Comparison of ENCODE assay signal across 10 mouse cellular contexts in the genomic region with DNA sequence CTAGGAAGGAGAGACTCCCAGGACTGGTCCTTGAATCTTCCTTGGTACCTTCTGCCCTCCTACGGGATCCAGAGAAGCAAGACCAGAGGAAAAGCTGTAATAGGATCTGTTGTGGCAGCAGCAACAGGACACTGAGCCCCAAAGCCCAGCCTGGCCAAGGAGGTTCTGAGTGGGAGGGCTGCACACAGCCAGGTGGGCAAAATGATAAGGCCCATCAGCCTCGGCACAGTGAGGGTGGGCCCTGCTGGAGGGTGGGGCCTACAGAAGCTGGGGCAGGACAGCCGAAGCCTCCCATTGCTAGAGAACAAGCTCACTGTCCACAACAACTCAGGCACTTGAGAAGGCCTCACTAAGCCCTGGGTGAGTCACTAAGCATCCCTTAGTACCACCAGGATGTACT. TPM values are rescaled to one million over a fixed set of nuclear protein-coding genes. Genes with fewer than 3 reads are reported as not detected.
A peak's percentile ranks its signal among the peaks of the same experiment; 100 is the strongest.
DNase-seq lines count a peak whose midpoint lies in the region; ATAC-seq and TF ChIP-seq lines count a peak whose summit lies in the region.
"Had no signal": no experiment of that assay in that cellular context is flagged by ENCODE, and none has a peak within 500 bp of the region (broad histone marks: within the 10 kb centered on the region; RNA-seq: fewer than 3 reads in every experiment).

No protein-coding gene starts in this region.

- peaks cover 36% of the 10 kb centered on the region for H3K4me1 ChIP-seq in forebrain, embryonic 10.5 days
- peaks cover 3% of the 10 kb centered on the region; the same call in 1 of the 2 replicates for H3K4me1 ChIP-seq in forebrain, postnatal 0 days (ENCODE audit: insufficient read depth)
- peaks cover 60% of the 10 kb centered on the region for H3K4me1 ChIP-seq in megakaryocyte, embryonic 14.5 days
- peaks cover 27% of the 10 kb centered on the region for H3K4me1 ChIP-seq in limb, embryonic 10.5 days

- intact Hi-C loops in left cerebral cortex, postnatal 36 days (cut with DNase I): no loop called here

- H3K36me3 ChIP-seq in forebrain, embryonic 10.5 days (replicated peaks): peaks cover 66% of the 10 kb centered on the region
- peaks cover 5% of the 10 kb centered on the region; the same call in 1 of the 2 replicates for H3K36me3 ChIP-seq in forebrain, postnatal 0 days (ENCODE audit: insufficient read depth)
- peaks cover 68% of the 10 kb centered on the region for H3K36me3 ChIP-seq in megakaryocyte, embryonic 14.5 days (replicated peaks; ENCODE audit: low read length)
- peaks cover 64% of the 10 kb centered on the region for H3K36me3 ChIP-seq in limb, embryonic 10.5 days

- H3K4me3 ChIP-seq in forebrain, embryonic 10.5 days: peak overlapping the region; percentile 88
- no peak overlapping the region for H3K4me3 ChIP-seq in forebrain, postnatal 0 days (ENCODE audit: low read depth, low read length)
- H3K4me3 ChIP-seq in megakaryocyte, embryonic 14.5 days (replicated peaks): peak overlapping the region; percentile 94
- peak overlapping the region; percentile 19 for H3K4me3 ChIP-seq in limb, embryonic 10.5 days

- H3K27ac ChIP-seq in forebrain, embryonic 10.5 days: peak overlapping the region; percentile 97
- no peak overlapping the region for H3K27ac ChIP-seq in forebrain, postnatal 0 days (ENCODE audit: low read depth, low read length)
- H3K27ac ChIP-seq in limb, embryonic 10.5 days: 0 out of 2 replicates have a peak overlapping the region, but pooled peaks have one; percentile 98

- DNase-seq in forebrain, embryonic 10.5 days (ENCODE audit: extremely low spot score, low spot score): no peak
- no peak for DNase-seq in forebrain, postnatal 0 days
- DNase-seq in limb, embryonic 10.5 days (ENCODE audit: low spot score): no peak
- peak; percentile 89 to 90 for DNase-seq in spleen, postnatal 4 days (ENCODE audit: low spot score in 2 of 2)
- DNase-seq in T-cell, adult 2 months (ENCODE audit: low spot score): no peak
- DNase-seq in left cerebral cortex, postnatal 36 days (ENCODE audit: low spot score in 2 of 2): no peak
- DNase-seq: kidney, adult 18-20 months had no signal

- no peaks in the 10 kb centered on the region for H3K27me3 ChIP-seq in forebrain, embryonic 10.5 days (ENCODE audit: poor library complexity, severe bottlenecking)
- no peaks in the 10 kb centered on the region for H3K27me3 ChIP-seq in forebrain, postnatal 0 days (ENCODE audit: insufficient read depth, low read length)
- H3K27me3 ChIP-seq in megakaryocyte, embryonic 14.5 days (replicated peaks): no peaks in the 10 kb centered on the region
- H3K27me3 ChIP-seq in limb, embryonic 10.5 days (ENCODE audit: low read depth, poor library complexity, severe bottlenecking): no peaks in the 10 kb centered on the region

- ATAC-seq in forebrain, postnatal 0 days: no peak
- no peak for ATAC-seq in megakaryocyte, adult 5-6 weeks (ENCODE audit: poor library complexity, severe bottlenecking)
- ATAC-seq: forebrain, embryonic 14.5 days had no signal

- no peaks in the 10 kb centered on the region for H3K9me3 ChIP-seq in forebrain, embryonic 10.5 days
- H3K9me3 ChIP-seq in forebrain, postnatal 0 days (ENCODE audit: low read length): no peaks in the 10 kb centered on the region
- H3K9me3 ChIP-seq in megakaryocyte, embryonic 14.5 days: no peaks in the 10 kb centered on the region
- no peaks in the 10 kb centered on the region for H3K9me3 ChIP-seq in limb, embryonic 10.5 days (replicated peaks)

- H3K9ac ChIP-seq in forebrain, postnatal 0 days: no peak overlapping the region

- WGBS in forebrain, embryonic 10.5 days: 81% methylated on average over 3 of the region's 3 CpGs
- WGBS in forebrain, postnatal 0 days: 79% methylated on average over 3 of the region's 3 CpGs
- 78% methylated on average over 3 of the region's 3 CpGs for WGBS in limb, embryonic 10.5 days

- H3K4me2 ChIP-seq in forebrain, postnatal 0 days (ENCODE audit: low read depth): no peak overlapping the region

- TF ChIP-seq CTCF in forebrain, postnatal 0 days (IDR thresholded peaks at IDR 0.05; ENCODE audit: low read depth): no peak

RNA-seq across cellular contexts. Expression of gene Hmbs, which starts 1.9 kb away (rescaled TPM):
- 196 and 210 TPM in 2 replicates for polyA plus RNA-seq in forebrain, embryonic 10.5 days (2016; fragmentation: Nextera tagmentation; extraction: Ambion mirVana)
- total RNA-seq in forebrain, postnatal 0 days (2014; rRNA removed): 38.1 and 38.6 TPM in 2 replicates
- 53.3 and 55.0 TPM in 2 replicates for polyA plus RNA-seq in forebrain, postnatal 0 days (2015; fragmentation: Nextera tagmentation; extraction: Ambion mirVana)
- 51.1 and 76.9 TPM in 2 replicates for polyA plus RNA-seq in megakaryocyte, embryonic 14.5 days (2012; ENCODE audit: insufficient read depth, low replicate concordance)
- 63.1 and 83.4 TPM in 2 replicates for total RNA-seq in megakaryocyte, adult 5-6 weeks (2015)
- 31.2 and 41.1 TPM in 2 replicates for total RNA-seq in megakaryocyte, adult 5-6 weeks (2017)
- 174 and 195 TPM in 2 replicates for polyA plus RNA-seq in limb, embryonic 10.5 days (2016; fragmentation: Nextera tagmentation; extraction: Ambion mirVana)
- 10 to 100 TPM; 17.9 to 18.0 TPM for total RNA-seq in left cerebral cortex, postnatal 36 days (2021)

RNA-seq across cellular contexts. Expression of gene H2afx, which starts 7.7 kb away (rescaled TPM):
- polyA plus RNA-seq in forebrain, embryonic 10.5 days (2016; fragmentation: Nextera tagmentation; extraction: Ambion mirVana): 524 and 528 TPM in 2 replicates
- total RNA-seq in forebrain, postnatal 0 days (2014; rRNA removed): 97.8 and 109 TPM in 2 replicates
- 143 and 149 TPM in 2 replicates for polyA plus RNA-seq in forebrain, postnatal 0 days (2015; fragmentation: Nextera tagmentation; extraction: Ambion mirVana)
- 416 and 1,650 TPM in 2 replicates for polyA plus RNA-seq in megakaryocyte, embryonic 14.5 days (2012; ENCODE audit: insufficient read depth, low replicate concordance)
- 136 and 144 TPM in 2 replicates for total RNA-seq in megakaryocyte, adult 5-6 weeks (2015)
- total RNA-seq in megakaryocyte, adult 5-6 weeks (2017): 239 and 262 TPM in 2 replicates
- 515 and 551 TPM in 2 replicates for polyA plus RNA-seq in limb, embryonic 10.5 days (2016; fragmentation: Nextera tagmentation; extraction: Ambion mirVana)
- total RNA-seq in left cerebral cortex, postnatal 36 days (2021): 10 to 100 TPM; 53.2 to 62.5 TPM

RNA-seq across cellular contexts. Expression of gene Dpagt1, which starts 16.4 kb away (rescaled TPM):
- polyA plus RNA-seq in forebrain, embryonic 10.5 days (2016; fragmentation: Nextera tagmentation; extraction: Ambion mirVana): 48.0 and 49.3 TPM in 2 replicates
- 17.7 and 18.3 TPM in 2 replicates for total RNA-seq in forebrain, postnatal 0 days (2014; rRNA removed)
- polyA plus RNA-seq in forebrain, postnatal 0 days (2015; fragmentation: Nextera tagmentation; extraction: Ambion mirVana): 30.1 and 30.6 TPM in 2 replicates
- 7.1 and 9.5 TPM in 2 replicates for polyA plus RNA-seq in megakaryocyte, embryonic 14.5 days (2012; ENCODE audit: insufficient read depth, low replicate concordance)
- 37.7 and 39.4 TPM in 2 replicates for total RNA-seq in megakaryocyte, adult 5-6 weeks (2015)
- 15.2 and 17.4 TPM in 2 replicates for total RNA-seq in megakaryocyte, adult 5-6 weeks (2017)
- polyA plus RNA-seq in limb, embryonic 10.5 days (2016; fragmentation: Nextera tagmentation; extraction: Ambion mirVana): 45.3 and 46.9 TPM in 2 replicates
- total RNA-seq in left cerebral cortex, postnatal 36 days (2021): 10 to 100 TPM; 12.3 to 15.8 TPM

RNA-seq across cellular contexts. Expression of gene Vps11, which starts 19.3 kb away (rescaled TPM):
- polyA plus RNA-seq in forebrain, embryonic 10.5 days (2016; fragmentation: Nextera tagmentation; extraction: Ambion mirVana): 29.0 and 32.3 TPM in 2 replicates
- 37.6 and 39.1 TPM in 2 replicates for total RNA-seq in forebrain, postnatal 0 days (2014; rRNA removed)
- 36.2 and 39.9 TPM in 2 replicates for polyA plus RNA-seq in forebrain, postnatal 0 days (2015; fragmentation: Nextera tagmentation; extraction: Ambion mirVana)
- 5.8 and 8.3 TPM in 2 replicates for polyA plus RNA-seq in megakaryocyte, embryonic 14.5 days (2012; ENCODE audit: insufficient read depth, low replicate concordance)
- total RNA-seq in megakaryocyte, adult 5-6 weeks (2015): 19.2 and 19.4 TPM in 2 replicates
- 22.7 and 26.8 TPM in 2 replicates for total RNA-seq in megakaryocyte, adult 5-6 weeks (2017)
- polyA plus RNA-seq in limb, embryonic 10.5 days (2016; fragmentation: Nextera tagmentation; extraction: Ambion mirVana): 29.3 and 32.2 TPM in 2 replicates
- total RNA-seq in left cerebral cortex, postnatal 36 days (2021): 10 to 100 TPM; 52.5 to 55.5 TPM

RNA-seq across cellular contexts. Expression of gene C2cd2l, which starts 22.1 kb away (rescaled TPM):
- polyA plus RNA-seq in forebrain, embryonic 10.5 days (2016; fragmentation: Nextera tagmentation; extraction: Ambion mirVana): 8.3 and 8.7 TPM in 2 replicates
- total RNA-seq in forebrain, postnatal 0 days (2014; rRNA removed): 42.9 and 54.2 TPM in 2 replicates
- polyA plus RNA-seq in forebrain, postnatal 0 days (2015; fragmentation: Nextera tagmentation; extraction: Ambion mirVana): 26.2 and 33.2 TPM in 2 replicates
- polyA plus RNA-seq in megakaryocyte, embryonic 14.5 days (2012; ENCODE audit: insufficient read depth, low replicate concordance): 44.6 and 94.5 TPM in 2 replicates
- total RNA-seq in megakaryocyte, adult 5-6 weeks (2015): 12.0 and 16.4 TPM in 2 replicates
- total RNA-seq in megakaryocyte, adult 5-6 weeks (2017): 11.0 and 13.4 TPM in 2 replicates
- polyA plus RNA-seq in limb, embryonic 10.5 days (2016; fragmentation: Nextera tagmentation; extraction: Ambion mirVana): 6.9 and 9.9 TPM in 2 replicates
- total RNA-seq in left cerebral cortex, postnatal 36 days (2021): 100 to 1,000 TPM; 213 to 219 TPM

Comparison
In these comparisons a context has a peak if more than half of its experiments do, and no peak if none do; other contexts are left out.
1. DNase-seq: peak in spleen, postnatal 4 days (2 of 2); none in forebrain, embryonic 10.5 days (single experiment), forebrain, postnatal 0 days (single experiment), limb, embryonic 10.5 days (single experiment), T-cell, adult 2 months (single experiment) and left cerebral cortex, postnatal 36 days (0 of 2).